Mouse (Mus musculus) heart, adult 2 months (tissue): ENCODE results near the gene Nsmce1. TPM values are rescaled to one million over a fixed set of nuclear protein-coding genes. Genes with fewer than 3 reads are reported as not detected.
A peak's percentile ranks its signal among the peaks of the same experiment; 100 is the strongest.

Experiments used
- DNase-seq, 2 experiments: peaks; one replicate each; pipeline ENCODE4 v3.0.0; 2021
- H3K27ac ChIP-seq: fragments of 200-600 bp; 2 replicates; pipeline ENCODE4 v1.8.1; 2022
- H3K27me3 ChIP-seq: fragments of 200-500 bp; 2 replicates; pipeline ENCODE4 v1.6.1; 2012; ENCODE audit warnings: mild to moderate bottlenecking, low read length, inconsistent platforms, mixed read lengths; ENCODE audit not compliant: control insufficient read depth, insufficient read depth
- H3K36me3 ChIP-seq: fragments of 200-500 bp; 2 replicates; pipeline ENCODE4 v1.6.1; 2012; ENCODE audit warnings: low read length, inconsistent platforms; ENCODE audit not compliant: control insufficient read depth, insufficient read depth
- H3K4me1 ChIP-seq: fragments of 200-500 bp; 2 replicates; pipeline ENCODE4 v1.6.1; 2011; ENCODE audit warnings: low read length; ENCODE audit not compliant: control insufficient read depth, insufficient read depth
- H3K4me3 ChIP-seq: fragments of 200-600 bp; 2 replicates; pipeline ENCODE4 v1.8.1; 2022
- H3K79me2 ChIP-seq: fragments of 200-500 bp; replicated peaks from 2 replicates; pipeline ENCODE4 v1.6.1; 2012; ENCODE audit warnings: mild to moderate bottlenecking, inconsistent platforms, low read length, moderate library complexity, mixed read lengths; ENCODE audit not compliant: control insufficient read depth, insufficient read depth
- H3K9ac ChIP-seq: fragments of 200-500 bp; 2 replicates; pipeline ENCODE4 v1.6.1; 2012; ENCODE audit warnings: low read depth, mild to moderate bottlenecking, control low read depth, inconsistent platforms, low read length, mixed read lengths
- CTCF ChIP-seq: fragments of 200-600 bp; IDR thresholded peaks from 2 replicates; pipeline ENCODE4 v1.8.1; 2022; ENCODE audit warnings: antibody characterized with exemption, mild to moderate bottlenecking, moderate library complexity
- EP300 ChIP-seq: fragments of 200-500 bp; IDR thresholded peaks from 2 replicates; pipeline ENCODE4 v1.6.1; 2011; ENCODE audit warnings: low read depth, low read length, control low read depth; ENCODE audit not compliant: insufficient read depth
- POLR2A ChIP-seq: fragments of 200-500 bp; IDR thresholded peaks from 2 replicates; pipeline ENCODE4 v1.6.1; 2011; ENCODE audit warnings: mild to moderate bottlenecking, low read depth, low read length, control low read depth; ENCODE audit not compliant: insufficient read depth
- WGBS: fragments of 180-500 bp; shearing (Covaris S2); methylation state at CpG from one replicate; pipeline ENCODE4 v1.1.7; 2018; 5-methylcytosine and 5-hydroxymethylcytosine counted together
- intact Hi-C: fragments of 180-260 bp; cut with DNase I; formaldehyde crosslinking; loops from one replicate; pipeline ENCODE4 v1.15.1; 2025
- polyA plus RNA-seq: library from polyadenylated mRNA; depleted of rRNA; stranded (reverse); fragments of >200 nt; gene quantifications from 2 replicates; pipeline ENCODE4 v1.2.3, GENCODE M21; 2012; rRNA removed
- total RNA-seq, 2 experiments: library from RNA; stranded (reverse); gene quantifications; 2 replicates each; pipeline ENCODE4 v1.2.3; 2021

The Nsmce1 gene
- total and polyA plus RNA-seq, 3 experiments: 25.6 to 41.9 (median 33.1) TPM

- no peak overlapping the region for H3K4me3 ChIP-seq
- intact Hi-C loops: no loop called here
- H3K9ac ChIP-seq: no peak overlapping the region
- no peak for DNase-seq
- TF ChIP-seq POLR2A (no peak), CTCF (no peak), EP300 (no peak)
- no peaks in the 10 kb centered on the region for H3K36me3 ChIP-seq
- H3K4me1 ChIP-seq: no peaks in the 10 kb centered on the region
- WGBS: 26% methylated on average over 3 of the region's 3 CpGs
- no peak overlapping the region for H3K27ac ChIP-seq
- no peaks in the 10 kb centered on the region for H3K79me2 ChIP-seq
- H3K27me3 ChIP-seq: no peaks in the 10 kb centered on the region
These were observed 68.3 kb downstream of the Nsmce1 start for GRCm38 (mm10) chr7:125423056-125423455.

- no peaks in the 10 kb centered on the region for H3K27me3 ChIP-seq
- intact Hi-C loops: no loop called here
- no peaks in the 10 kb centered on the region for H3K36me3 ChIP-seq
- H3K9ac ChIP-seq: no peak overlapping the region
- no peak overlapping the region for H3K27ac ChIP-seq
- no peak for TF ChIP-seq EP300
- no peak for TF ChIP-seq CTCF
- TF ChIP-seq POLR2A: no peak
- H3K79me2 ChIP-seq: no peaks in the 10 kb centered on the region
- no peak for DNase-seq
- no peaks in the 10 kb centered on the region for H3K4me1 ChIP-seq
- no peak overlapping the region for H3K4me3 ChIP-seq
- 50% methylated on average over 2 of the region's 2 CpGs for WGBS
These were observed 69.5 kb downstream of the Nsmce1 start for GRCm38 (mm10) chr7:125421911-125422310.

DNA sequence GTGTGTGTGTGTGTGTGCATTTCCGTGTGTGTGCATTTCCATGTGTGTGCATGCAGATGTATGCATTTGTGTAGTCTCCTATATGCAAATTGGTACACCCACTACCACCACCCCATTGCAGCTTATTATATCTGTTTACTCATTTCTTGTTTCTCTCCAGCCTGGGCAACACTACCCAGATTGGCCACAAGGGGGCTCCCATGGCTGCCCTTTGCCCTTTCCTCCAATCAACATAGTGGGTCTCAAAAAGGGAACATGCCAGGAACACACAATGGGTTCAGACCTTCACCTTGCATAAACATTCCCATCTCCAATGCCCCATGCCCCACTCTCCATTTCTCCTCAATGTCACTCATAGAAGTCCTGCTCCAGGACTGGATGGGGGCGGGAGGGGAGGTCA lies 71.2 kb downstream of the Nsmce1 start:
- DNase-seq: peak; percentile 34 to 65
- TF ChIP-seq POLR2A (no peak), CTCF (peak; percentile 78), EP300 (no peak)
- WGBS: 54% methylated on average over 2 of the region's 2 CpGs
- no peaks in the 10 kb centered on the region for H3K36me3 ChIP-seq
- intact Hi-C loops: loop anchor here (1.0 kb wide), 1 partner anchor 219 kb away; no protein-coding TSS in a partner anchor
- H3K9ac ChIP-seq: no peak overlapping the region
- H3K27me3 ChIP-seq: no peaks in the 10 kb centered on the region
- no peaks in the 10 kb centered on the region for H3K79me2 ChIP-seq
- H3K4me1 ChIP-seq: no peaks in the 10 kb centered on the region
- H3K4me3 ChIP-seq: no peak overlapping the region
- no peak overlapping the region for H3K27ac ChIP-seq

- no peak overlapping the region for H3K4me3 ChIP-seq
- no peak overlapping the region for H3K27ac ChIP-seq
- no peaks in the 10 kb centered on the region for H3K4me1 ChIP-seq
- no peaks in the 10 kb centered on the region for H3K79me2 ChIP-seq
- 26% methylated on average over 3 of the region's 3 CpGs for WGBS
- intact Hi-C loops: no loop called here
- no peak for DNase-seq
- no peaks in the 10 kb centered on the region for H3K36me3 ChIP-seq
- H3K27me3 ChIP-seq: no peaks in the 10 kb centered on the region
- TF ChIP-seq POLR2A (no peak), EP300 (no peak), CTCF (no peak)
- no peak overlapping the region for H3K9ac ChIP-seq
These were observed 73.0 kb downstream of the Nsmce1 start for GRCm38 (mm10) chr7:125418413-125418812.

Other genes starting within 250 kb of the Nsmce1 start
- gene Kdm8, start 46.9 kb downstream of the Nsmce1 start, total RNA-seq: 1 to 10 TPM; 3.0 to 4.4 TPM
- 4.6 and 5.2 TPM in 2 replicates for gene Kdm8, start 46.9 kb downstream of the Nsmce1 start, polyA plus RNA-seq
- 10 to 100 TPM; 13.2 to 20.1 TPM for gene Il4ra, start 60.5 kb upstream of the Nsmce1 start, total RNA-seq
- gene Il4ra, start 60.5 kb upstream of the Nsmce1 start, polyA plus RNA-seq: 14.3 and 19.1 TPM in 2 replicates
- gene Il21r, start 111.8 kb upstream of the Nsmce1 start, total RNA-seq: under 1 TPM; 0.48 to 0.60 TPM
- 1.8 and 2.3 TPM in 2 replicates for gene Il21r, start 111.8 kb upstream of the Nsmce1 start, polyA plus RNA-seq
- gene Gtf3c1, start 216.2 kb upstream of the Nsmce1 start, total RNA-seq: 10 to 100 TPM; 46.3 to 47.9 TPM
- 30.2 and 36.4 TPM in 2 replicates for gene Gtf3c1, start 216.2 kb upstream of the Nsmce1 start, polyA plus RNA-seq
- gene D430042O09Rik, start 216.3 kb upstream of the Nsmce1 start, total RNA-seq: 10 to 100 TPM in 1 of 2 experiments, 1 to 10 TPM in 1; 9.3 to 11.5 TPM
- gene D430042O09Rik, start 216.3 kb upstream of the Nsmce1 start, polyA plus RNA-seq: 8.2 and 10.4 TPM in 2 replicates